Mouse (Mus musculus): ENCODE results near the gene Epo.

Epo gene

DNA sequence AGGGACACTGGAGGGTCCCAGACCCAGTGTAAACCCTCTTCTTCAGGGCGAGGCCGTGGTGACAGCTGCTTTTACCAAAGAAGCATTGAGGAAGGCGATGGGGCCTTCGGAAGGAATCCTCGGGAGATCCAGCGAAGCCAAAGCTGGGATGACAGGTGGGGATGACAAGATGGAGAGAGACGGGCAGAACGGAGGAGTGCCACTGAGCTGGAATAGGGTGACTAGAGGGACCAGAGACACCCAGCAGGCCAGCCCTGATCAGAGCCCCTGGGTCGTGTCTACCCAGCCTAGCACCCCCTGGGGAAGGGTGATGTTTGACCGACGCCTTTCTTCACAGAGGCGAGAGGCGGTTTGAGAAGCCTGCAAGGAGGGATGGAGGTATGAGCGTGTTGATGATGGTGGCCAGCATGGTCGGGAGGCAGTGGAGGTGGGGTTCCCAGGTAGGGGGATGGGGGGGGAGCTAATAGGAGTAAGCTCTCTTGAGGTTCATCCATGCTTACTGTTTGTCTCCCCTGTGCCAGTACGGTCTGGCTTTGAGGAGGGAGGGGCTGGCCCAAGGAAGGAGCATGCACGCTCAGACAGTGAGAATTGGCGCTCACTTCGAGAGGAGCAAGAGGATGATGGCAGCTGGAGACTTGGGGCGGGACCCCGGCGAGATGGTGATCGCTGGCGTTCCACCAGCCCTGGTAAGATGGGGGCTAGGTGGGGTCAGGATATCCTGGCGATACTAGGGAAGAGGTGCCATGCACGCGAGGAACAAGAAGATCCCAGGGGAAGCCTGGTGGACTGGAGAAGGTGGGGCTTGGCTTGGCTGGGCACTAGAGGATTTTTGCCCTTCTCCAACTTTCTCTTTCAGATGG lies 13.1 kb downstream of the Epo start:
- DNase-seq (ENCODE audit: low read depth, low spot score) = no peak

DNA sequence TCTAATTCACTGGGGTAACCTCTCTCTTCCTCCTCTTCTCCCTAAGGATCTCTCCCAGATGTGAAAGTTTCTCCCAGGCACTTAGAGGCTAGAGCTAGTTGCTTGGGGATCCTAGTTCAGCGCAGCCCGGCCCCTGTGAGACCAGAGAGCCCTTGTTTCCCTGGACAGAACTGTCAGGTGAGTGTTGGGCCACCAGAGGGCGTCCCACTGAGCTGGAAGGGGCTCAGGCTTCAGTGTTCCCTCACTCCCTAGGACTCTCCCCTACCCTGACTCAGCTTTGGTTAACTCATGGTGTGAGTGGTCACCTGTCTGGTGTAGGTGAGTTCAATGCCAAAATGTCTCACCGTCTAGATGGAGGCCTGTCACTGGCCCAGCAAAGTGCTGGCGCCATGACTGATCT lies 14.6 kb downstream of the Epo start, which contains the start of gene Gigyf1:
Gene Gigyf1 (plus strand): TSS at position 113 of the 400 bp plus-strand sequence.
- DNase-seq (ENCODE audit: low read depth, low spot score) = peak; percentile 60

DNA sequence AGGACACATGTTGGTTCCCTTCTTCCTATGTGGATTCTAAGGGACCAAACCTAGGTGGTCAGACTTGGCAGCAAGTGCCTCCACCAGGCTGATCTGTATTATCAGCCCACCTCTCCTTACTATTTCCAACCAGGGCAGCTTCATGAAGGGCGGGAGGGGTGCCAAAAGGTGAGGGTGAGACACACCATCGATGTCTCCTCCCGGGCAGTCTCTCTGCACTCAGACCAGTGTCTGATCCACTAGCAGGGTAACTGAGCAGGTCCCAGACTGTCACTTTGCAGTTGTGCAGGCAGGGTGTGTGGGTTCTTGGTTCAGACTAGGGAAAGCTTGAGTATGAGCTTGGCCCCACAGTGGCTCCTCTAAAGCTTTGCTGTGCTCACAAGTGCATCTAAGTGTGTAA lies 18.2 kb downstream of the Epo start:
- DNase-seq (ENCODE audit: low read depth, low spot score) = no peak

DNA sequence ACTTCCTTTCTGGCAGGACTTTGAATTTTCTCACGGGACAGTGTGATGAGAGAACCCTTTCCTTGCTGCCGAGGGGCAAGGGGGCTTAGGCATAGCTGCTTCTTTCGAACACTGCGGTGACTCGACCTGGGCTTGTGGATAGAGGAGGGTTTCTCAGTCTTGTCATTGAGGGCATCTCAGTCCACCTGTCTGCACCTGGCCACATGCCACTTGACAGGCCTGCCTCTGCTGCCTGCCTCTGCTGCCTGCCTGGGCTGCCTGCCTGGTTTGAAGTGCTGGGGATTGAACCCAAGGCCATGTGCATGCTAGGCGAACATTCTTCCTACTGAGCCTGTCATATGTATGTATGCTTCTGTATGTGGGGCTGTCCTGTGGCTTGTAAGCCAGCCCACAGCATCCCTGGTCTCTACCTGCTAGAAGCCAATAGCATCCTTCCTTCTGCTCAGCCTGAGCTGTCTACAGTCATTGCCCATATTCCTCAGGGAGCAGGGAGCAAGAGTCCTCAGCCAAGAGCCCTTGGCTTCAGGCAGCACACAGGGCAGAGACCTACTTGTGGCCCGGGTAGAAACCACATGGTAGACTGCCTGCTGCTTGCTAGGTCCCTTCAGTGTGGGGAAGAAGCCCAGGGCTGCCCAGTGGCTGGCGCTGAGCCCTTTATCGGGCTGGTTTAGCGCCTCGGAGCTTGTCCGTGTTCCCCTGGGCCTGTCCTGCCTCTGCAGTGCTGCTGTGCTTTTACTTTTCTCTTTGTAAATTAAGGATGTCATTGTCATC lies 18.9 kb downstream of the Epo start:
- DNase-seq (ENCODE audit: low read depth, low spot score) = no peak

DNA sequence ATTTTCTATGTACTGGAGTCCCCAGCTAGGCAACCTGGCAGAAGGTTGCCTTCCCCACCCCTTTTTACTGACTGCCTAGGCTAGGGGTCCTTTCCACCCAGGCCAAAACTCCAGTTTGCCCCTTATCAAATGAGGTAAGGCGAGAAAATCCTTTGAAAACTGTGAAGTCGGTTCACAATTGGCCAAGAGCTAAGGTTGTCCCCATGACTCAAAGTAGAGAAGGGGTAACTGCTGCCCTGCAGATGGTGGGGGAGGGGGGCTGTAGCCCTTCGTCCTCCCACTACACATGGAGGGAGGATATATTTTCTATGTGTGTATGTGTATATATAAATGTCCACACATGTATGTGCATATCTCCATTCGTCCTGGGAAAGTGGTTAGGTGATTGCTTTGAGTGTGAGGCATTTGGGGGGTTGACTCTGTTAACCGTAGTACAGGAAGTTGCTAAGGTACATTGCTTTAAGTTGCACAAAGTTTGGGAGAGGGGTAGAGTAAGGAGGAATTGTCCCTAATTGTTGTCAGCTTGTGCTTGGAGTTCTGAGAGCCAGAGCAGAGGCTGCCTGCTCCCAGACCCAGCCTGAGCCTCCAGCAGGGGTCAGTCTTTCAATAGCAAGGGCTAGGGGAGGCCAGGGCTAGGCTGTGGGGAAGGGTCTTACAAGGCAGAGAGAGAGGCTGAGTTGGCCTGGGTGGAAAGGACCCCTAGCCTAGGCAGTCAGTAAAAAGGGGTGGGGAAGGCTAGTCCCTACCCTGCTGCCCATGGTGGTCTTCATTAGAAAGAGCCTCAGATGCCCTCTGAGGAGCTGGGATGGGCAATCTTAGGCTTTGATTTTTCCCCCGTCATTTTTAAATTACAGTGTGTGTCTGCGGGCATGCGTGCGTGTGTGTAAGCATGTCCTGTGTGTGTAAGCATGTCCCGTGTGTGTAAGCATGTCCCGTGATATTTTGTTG lies 19.9 kb downstream of the Epo start:
- peak; percentile 62 for DNase-seq (ENCODE audit: low read depth, low spot score)

DNA sequence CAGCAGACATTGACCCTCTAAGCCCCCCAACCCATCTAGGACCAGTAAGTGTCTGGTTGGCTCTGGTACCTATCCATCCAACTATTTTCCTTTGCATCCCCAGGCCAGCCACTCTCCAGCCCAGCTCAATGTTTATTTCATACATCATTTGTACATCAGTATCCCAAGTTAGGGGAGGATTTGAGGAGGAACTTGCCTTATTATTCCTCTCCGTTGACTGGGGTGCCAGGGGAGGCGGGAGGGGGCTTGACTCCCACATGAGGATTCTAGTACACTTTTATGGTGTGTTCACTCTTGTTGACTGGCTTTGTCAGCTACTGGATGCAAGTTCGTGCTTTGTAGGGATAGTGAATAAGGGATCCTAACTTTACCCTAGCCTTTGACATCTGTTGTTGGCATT lies 21.3 kb downstream of the Epo start:
- no peak for DNase-seq (ENCODE audit: low read depth, low spot score)

DNA sequence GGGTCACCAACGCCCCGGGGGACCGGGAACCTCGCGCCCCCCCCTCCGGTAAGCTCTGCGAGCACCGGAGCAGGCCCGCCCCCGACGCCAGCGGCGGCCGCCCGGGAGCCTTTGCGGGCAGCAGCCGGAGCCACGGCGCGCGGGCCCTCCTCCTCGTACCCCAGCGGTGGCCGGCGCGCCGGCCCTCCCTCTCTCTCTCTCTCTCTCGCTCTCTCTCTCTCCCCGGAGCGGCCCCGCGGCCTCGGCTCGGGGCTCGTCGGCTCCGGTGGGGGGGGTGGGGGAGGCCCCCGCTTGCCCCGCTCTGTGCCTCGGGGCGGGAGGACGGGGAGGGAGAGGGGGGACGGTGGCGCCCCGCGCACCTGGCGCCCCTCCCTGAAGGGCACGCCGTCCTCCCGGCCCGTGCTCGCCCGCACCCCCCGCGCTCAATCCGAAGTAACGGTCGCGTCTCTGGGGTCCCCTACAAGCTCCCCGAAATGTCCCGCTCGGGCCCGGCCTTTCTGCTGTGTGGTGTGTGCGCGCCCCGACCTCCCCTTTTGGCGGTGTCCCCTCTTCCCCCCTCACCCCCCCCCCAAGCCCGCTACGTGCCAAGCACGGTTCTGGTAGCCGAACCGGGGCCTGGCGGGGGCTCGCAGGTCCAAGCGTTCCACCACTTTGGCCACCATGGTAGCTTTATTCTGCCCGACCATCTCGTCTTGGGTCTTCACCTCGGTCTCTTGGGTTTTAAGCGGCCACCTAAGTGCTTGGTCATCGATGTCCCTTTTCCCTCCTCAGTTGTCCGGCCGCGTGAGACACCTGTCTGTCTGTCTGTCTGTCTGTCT lies 22.3 kb downstream of the Epo start:
- no peak for DNase-seq (ENCODE audit: low read depth, low spot score)

DNA sequence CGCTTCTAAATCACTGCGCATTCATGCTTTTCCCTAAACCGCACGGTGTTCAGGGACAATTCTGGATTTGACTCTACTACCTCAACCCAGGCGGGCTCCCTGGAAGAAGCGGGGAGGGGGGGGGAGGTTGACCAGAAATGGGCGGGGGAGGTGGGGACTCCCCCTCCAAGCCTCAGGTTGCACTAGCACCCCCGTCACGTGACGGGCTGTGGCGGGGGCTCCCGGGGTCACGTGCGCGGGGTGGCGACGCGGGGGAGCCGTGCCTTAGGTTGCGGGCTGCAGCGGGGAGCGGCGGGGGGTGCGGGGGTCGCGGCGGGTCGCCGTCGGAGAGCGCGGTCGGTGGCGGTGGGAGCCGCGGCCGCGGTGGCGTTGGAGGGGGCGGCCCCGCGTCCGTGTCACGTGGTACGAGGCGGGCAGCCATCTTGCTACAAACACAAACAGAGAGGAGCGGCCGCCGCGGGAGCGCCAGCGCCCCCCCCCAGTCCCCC lies 23.0 kb downstream of the Epo start:
- peak; percentile 70 for DNase-seq (ENCODE audit: low read depth, low spot score)

DNA sequence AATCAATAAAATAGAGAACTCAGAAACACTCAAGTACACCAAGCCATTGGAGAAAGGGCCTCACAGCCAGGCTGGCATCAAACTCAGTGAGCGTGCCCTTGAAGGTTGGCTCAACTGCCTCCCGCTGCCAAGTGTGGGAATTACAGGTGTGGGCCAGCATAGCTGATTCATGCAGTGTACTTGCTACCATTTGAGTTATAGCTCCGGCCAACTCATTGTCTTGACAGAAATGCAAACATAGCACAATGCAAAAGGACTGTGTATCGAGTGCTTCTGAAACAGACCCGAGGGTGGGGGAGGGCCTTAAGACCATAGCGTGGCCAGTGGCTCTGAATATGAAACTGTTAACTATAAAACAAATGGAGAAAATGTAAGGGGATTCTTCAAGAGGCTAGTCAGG lies 29.0 kb downstream of the Epo start:
- DNase-seq (ENCODE audit: low read depth, low spot score) = peak; percentile 74

DNA sequence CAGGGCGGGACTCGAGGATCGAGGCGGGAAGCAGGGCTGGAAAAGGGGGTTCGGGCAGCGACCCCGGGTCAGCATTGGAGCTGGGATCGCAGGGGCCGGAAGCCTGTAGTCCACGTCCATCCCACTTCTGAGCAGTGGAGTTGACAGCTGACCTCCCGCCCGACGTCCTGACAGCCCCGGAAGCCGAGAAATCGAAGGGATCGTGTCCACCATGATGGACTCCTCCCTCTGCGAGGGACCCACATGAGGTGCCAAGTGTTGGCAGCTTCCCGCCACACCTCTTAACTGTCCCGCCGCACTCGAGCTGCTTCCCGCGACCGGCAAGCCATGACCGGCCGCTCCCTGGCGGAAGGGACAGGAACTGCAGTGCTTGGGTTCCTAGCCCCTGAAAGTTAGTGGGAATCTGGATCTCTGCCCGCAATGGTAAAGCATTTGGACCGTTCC lies 30.4 kb downstream of the Epo start:
- peak; percentile 97 for DNase-seq (ENCODE audit: low read depth, low spot score)

DNA sequence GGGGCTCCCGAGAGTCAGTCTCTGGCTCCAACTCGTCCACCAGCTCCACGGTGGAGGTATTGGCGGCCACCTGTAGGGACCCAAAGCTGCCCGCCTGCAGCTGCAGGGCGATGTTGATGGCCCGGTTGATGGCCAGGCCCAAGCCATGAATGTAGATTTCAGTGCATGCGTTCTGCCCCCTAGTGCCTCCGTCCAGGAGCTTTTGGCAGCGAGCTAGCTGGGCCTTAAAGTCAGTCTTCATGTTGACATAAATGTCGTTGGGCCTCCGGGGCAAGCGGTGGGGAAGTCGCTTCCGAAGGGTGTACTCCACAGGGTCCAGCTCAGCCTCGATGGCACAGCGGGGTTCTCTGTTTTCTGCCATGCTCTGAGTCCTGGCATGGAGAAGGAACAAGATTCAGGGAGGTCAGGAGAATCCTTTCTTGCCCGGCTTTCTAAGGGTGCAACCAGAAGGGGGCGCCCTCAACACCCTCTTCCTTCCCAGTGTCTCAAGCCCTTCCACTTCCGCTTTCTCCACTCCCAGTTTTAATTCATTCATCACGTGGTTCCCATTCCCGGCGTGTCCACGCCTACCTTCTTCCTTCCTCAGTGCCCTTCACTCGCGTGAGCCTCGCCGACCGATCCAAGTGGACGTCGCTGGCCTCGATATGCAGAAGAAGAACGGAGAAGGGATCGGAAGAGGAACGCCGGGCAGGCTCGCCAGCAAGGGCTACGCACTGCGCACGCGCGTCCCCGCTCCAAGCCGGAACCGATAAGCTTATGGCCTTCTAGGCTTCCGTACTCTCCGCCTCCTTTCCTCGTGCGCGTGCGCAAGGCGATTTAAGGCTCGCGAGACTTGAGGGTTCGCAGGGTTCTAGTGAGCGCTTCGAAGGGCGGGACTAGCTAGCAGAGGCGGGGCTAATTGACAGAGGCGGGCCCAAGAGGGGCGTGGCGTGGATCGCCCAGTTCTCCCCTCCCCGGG lies 31.1 kb downstream of the Epo start, which contains the start of gene Pop7:
Gene Pop7 (minus strand): TSS at position 810 of the 958 bp plus-strand sequence.
- DNase-seq (ENCODE audit: low read depth, low spot score) = peak; percentile 100

DNA sequence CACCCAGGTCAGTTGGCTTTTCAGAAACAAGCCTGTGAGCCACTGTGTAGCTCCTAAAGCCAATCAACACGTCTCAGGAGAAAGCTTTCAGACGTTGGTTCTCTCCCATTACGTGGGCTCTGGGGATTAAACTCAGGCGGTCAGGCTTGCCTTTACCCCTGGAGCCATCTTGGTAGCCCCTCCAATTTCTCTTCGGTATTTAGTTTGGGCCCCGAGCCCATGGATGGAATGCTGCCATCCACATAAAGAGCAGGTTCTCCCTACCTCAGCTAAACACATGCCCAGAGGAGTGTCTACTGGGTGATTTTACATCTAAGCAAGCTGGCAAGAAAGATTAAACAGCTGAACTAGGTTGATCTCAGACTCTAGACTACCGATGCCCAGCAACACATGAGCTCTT lies 32.9 kb downstream of the Epo start:
- DNase-seq (ENCODE audit: low read depth, low spot score) = no peak

DNA sequence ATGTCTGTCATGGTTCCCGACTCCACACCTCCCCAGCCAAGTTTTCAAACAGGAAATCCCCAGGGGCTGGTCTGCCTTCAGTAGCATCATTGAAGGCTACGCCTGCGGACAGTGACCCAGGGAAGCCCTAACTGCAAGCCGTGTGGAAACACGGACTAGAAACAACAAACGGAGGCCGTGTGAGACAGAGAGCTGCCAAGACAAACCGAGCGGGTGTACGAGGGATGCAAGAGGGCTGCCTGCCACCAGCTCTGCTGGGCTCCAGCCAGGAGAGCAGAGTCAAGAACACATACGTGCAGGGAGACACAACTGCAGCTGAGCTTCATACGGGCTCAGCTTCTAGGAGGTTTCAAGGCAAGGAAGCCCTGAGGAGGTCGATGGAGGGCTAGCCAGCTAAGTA lies 39.2 kb downstream of the Epo start:
- DNase-seq (ENCODE audit: low read depth, low spot score) = no peak

DNA sequence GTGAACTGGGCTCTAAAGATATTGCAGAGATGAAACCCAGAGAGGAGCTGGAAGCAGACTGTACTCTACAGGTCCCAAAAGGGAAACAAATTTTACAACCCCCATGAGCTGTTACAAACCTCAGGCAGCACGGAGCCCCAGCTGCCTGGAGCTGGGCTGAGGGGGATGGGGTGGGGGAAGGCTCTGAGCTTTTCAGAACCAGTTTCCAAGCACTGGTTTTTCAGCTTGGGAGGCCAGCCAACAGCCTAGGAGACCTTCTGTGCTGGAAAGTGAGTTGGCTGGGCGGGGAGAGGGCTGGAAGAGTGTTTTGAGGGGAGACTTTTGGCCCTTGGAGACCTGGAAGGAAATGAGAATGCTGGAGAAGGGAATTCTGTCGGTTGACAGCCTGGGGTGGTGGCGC lies 41.5 kb downstream of the Epo start:
- no peak for DNase-seq (ENCODE audit: low read depth, low spot score)

DNA sequence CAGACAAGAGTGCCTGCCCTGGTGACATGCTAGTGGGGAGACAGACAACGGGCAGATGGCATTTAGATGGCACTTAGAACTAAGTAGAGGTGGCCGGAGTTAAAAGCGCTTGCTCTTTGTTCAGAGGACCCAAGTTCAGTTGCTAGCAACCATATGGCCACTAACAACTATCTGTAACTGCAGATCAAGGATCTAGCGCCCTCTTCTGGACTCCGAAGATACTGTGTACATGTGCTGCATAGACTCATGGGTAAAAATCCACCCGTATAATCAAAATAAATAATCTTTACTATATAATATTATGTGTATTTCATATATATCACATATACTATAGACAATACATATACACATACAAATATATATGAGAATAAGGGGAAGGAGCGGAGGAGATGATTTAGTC lies 45.4 kb downstream of the Epo start:
- peak; percentile 43 for DNase-seq (ENCODE audit: low read depth, low spot score)

DNA sequence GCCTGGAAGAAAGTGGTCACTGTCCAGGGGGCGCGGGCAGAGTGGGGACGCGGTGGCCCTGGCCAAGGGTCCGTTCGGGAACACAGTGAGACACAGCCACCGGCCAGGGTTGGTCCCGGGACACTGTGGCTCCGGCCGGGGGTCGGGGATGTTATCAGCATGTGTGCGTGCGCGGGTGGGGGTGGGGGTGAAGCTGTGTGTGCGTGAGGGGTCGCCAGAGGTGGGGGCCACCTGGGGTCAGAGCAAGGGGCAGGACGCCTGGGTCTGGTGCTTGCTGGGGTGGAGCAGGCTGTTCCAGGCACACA lies 47.2 kb downstream of the Epo start:
- DNase-seq (ENCODE audit: low read depth, low spot score) = no peak

DNA sequence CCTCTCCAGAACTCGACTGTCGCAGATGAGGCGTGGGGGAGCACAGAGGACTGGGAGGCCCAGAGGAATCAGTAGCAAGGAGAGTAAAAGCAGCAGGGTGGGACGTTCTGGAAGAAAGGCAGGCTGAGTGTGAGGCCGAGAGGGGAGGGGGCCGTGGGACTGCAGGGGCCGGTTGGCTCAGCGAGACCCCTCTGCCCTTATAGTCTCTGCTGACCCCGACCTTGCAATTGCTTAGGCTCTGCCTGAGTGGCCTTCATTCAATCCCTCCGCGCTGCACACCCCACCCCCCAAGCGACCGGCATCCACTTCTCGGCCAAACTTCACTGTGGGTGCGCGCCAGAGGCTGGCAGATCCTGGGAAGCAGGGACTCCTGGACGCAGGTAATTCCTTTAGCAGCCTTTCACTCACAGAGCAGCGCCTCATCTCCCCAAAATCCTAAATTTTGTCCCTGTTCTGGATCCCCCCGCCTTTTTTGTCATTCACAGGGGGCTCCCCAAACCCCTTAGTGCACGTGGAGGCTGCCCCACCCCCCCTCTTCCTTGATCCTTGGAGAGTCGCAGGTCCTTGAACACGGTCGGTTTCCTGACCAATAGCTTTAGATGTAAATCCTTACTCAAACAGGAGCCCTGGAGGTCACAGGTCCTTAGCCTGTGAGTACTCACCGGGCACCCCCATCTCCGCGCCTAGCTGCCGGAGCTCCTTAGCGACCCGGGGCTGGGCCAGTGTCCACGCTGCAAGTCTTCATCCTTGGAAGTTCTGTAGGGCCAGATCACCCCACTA lies 47.8 kb downstream of the Epo start:
- no peak for DNase-seq (ENCODE audit: low read depth, low spot score)

DNA sequence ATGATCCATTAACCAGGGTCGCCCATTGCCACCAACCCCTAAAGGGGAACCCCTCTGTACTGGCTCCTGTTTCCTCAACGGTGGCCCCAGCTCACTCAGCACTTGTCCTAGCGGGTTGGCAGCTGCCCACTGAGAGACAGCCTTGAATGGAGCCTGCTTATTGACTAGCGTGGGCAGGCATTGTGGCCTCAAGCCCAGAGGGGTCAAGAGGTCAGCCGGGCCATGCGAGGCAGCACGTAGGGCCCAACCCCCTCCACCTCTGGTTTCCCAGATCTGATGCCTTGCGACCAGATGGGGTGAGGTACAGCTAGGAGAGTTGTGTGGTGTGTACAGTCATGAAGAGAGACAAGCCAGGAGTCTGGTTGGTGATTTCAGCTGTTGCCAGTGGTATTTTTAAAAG lies 51.1 kb downstream of the Epo start:
- no peak for DNase-seq (ENCODE audit: low read depth, low spot score)

DNA sequence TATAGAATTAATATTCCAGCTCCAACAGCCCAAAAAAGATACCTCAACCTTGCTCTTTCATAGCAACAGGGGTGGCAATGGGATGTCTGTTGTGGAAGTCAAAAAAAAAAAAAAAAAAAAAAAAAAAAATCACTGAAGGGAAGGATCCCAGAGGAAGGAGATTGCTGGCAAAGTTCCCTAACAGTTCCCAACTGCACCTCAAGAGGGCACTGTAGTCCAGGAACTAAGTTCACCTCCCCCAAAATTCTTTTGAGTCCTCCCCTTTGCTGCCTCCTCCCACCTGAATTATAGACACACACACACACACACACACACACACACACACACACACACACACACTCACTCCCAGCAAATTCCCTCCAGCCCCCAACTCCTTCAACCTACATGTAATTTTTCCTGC lies 51.9 kb downstream of the Epo start:
- peak; percentile 96 for DNase-seq (ENCODE audit: low read depth, low spot score)

All from 3T3-L1 (cell line).